Mouse (Mus musculus) retina, embryonic 14.5 days (tissue): Measurements from ENCODE around the gene Zbtb38.
"Not testable (repeated sequence)": the region's sequence is repeated elsewhere in the genome, so short reads cannot be mapped to it uniquely, and the experiment has no call there.

Experiments
- DNase-seq: peaks from one replicate; pipeline ENCODE4 v3.0.0-alpha.2; 2015; ENCODE audit warnings: low spot score

Gene Zbtb38

GRCm38 (mm10) chr9:96684165-96684792 is 68.4 kb downstream of the Zbtb38 start:
- DNase-seq: no peak

GRCm38 (mm10) chr9:96678611-96679010 is 74.0 kb downstream of the Zbtb38 start:
- no peak for DNase-seq

GRCm38 (mm10) chr9:96677711-96678110 is 74.9 kb downstream of the Zbtb38 start:
- not testable (repeated sequence) for DNase-seq

- DNase-seq: no peak
Measured at GRCm38 (mm10) chr9:96676671-96677070, 76.0 kb downstream of the Zbtb38 start.

- DNase-seq: no peak
Measured at GRCm38 (mm10) chr9:96675763-96676640, 76.6 kb downstream of the Zbtb38 start.

GRCm38 (mm10) chr9:96675071-96675762 is 77.4 kb downstream of the Zbtb38 start:
- DNase-seq: peak; percentile 85

- DNase-seq: no peak
Measured at GRCm38 (mm10) chr9:96674301-96674700, 78.3 kb downstream of the Zbtb38 start.

GRCm38 (mm10) chr9:96672466-96672865 is 80.2 kb downstream of the Zbtb38 start:
- DNase-seq: no peak

- DNase-seq: no peak
Measured at GRCm38 (mm10) chr9:96671249-96671648, 81.4 kb downstream of the Zbtb38 start.

GRCm38 (mm10) chr9:96669877-96670276 is 82.8 kb downstream of the Zbtb38 start:
- peak; percentile 98 for DNase-seq

- DNase-seq: peak; percentile 85
Measured at GRCm38 (mm10) chr9:96668628-96669027, 84.0 kb downstream of the Zbtb38 start.

GRCm38 (mm10) chr9:96660510-96661244 is 92.0 kb downstream of the Zbtb38 start:
- DNase-seq: peak; percentile 28

GRCm38 (mm10) chr9:96659801-96660200 is 92.8 kb downstream of the Zbtb38 start:
- no peak for DNase-seq

GRCm38 (mm10) chr9:96653538-96653937 is 99.1 kb downstream of the Zbtb38 start:
- no peak for DNase-seq

GRCm38 (mm10) chr9:96652763-96653162 is 99.9 kb downstream of the Zbtb38 start:
- DNase-seq: peak; percentile 60

- no peak for DNase-seq
Measured at GRCm38 (mm10) chr9:96650807-96651206, 101.8 kb downstream of the Zbtb38 start.

GRCm38 (mm10) chr9:96649924-96650323 is 102.7 kb downstream of the Zbtb38 start:
- no peak for DNase-seq

- DNase-seq: no peak
Measured at GRCm38 (mm10) chr9:96649362-96649761, 103.3 kb downstream of the Zbtb38 start.

- no peak for DNase-seq
Measured at GRCm38 (mm10) chr9:96646668-96647295, 105.8 kb downstream of the Zbtb38 start.

- no peak for DNase-seq
Measured at GRCm38 (mm10) chr9:96644840-96645239, 107.8 kb downstream of the Zbtb38 start.

GRCm38 (mm10) chr9:96644002-96644401 is 108.6 kb downstream of the Zbtb38 start:
- not testable (repeated sequence) for DNase-seq
